Mouse (Mus musculus): ENCODE measurements at regions not wholly inside any gene's neighbourhood (a gene's known extent, or its start where the extent isn't known, plus 50 kb on each side); places are given as distances from the start of the nearest gene placed in this dataset.

GRCm38 (mm10) chr2:51566554-51567246 is 60.6 kb upstream of the Tas2r134 start:
- H3K27ac ChIP-seq = no peak overlapping the region
- TF ChIP-seq CTCF (IDR thresholded peaks at IDR 0.05; ENCODE audit: low read depth) = no peak
- no peaks in the 10 kb centered on the region for H3K9me3 ChIP-seq (ENCODE audit: low read length)
- no peak overlapping the region for H3K9ac ChIP-seq (replicated peaks; ENCODE audit: low read length)
- DNase-seq (ENCODE audit: low spot score) (no peak), ATAC-seq (no peak)
- no peaks in the 10 kb centered on the region for H3K4me1 ChIP-seq (ENCODE audit: insufficient read depth, low read length)
- H3K4me2 ChIP-seq (ENCODE audit: low read depth, low read length) = no peak overlapping the region
- H3K27me3 ChIP-seq (ENCODE audit: insufficient read depth, low read length) = no peaks in the 10 kb centered on the region
- 81% methylated on average over 7 of the region's 7 CpGs for WGBS
- no peak overlapping the region for H3K4me3 ChIP-seq (ENCODE audit: low read length)
- no peaks in the 10 kb centered on the region for H3K36me3 ChIP-seq (ENCODE audit: insufficient read depth, low read length)

- Histone ChIP-seq H3K36me3 (ENCODE audit: insufficient read depth, low read length) (no peaks in the 10 kb centered on the region), H3K4me1 (ENCODE audit: insufficient read depth, low read length) (no peaks in the 10 kb centered on the region), H3K4me3 (ENCODE audit: low read length) (no peak overlapping the region), H3K4me2 (ENCODE audit: low read depth, low read length) (no peak overlapping the region), H3K27ac (no peak overlapping the region), H3K9ac (replicated peaks; ENCODE audit: low read length) (no peak overlapping the region), H3K9me3 (ENCODE audit: low read length) (no peaks in the 10 kb centered on the region), H3K27me3 (ENCODE audit: insufficient read depth, low read length) (no peaks in the 10 kb centered on the region)
- no peak for TF ChIP-seq CTCF (IDR thresholded peaks at IDR 0.05; ENCODE audit: low read depth)
- WGBS = 54% methylated on average over 5 of the region's 5 CpGs
- no peak for ATAC-seq
- peak; percentile 30 for DNase-seq (ENCODE audit: low spot score)
These were observed 63.4 kb upstream of the Tas2r134 start for GRCm38 (mm10) chr2:51563881-51564280.

- H3K36me3 ChIP-seq (ENCODE audit: insufficient read depth, low read length) = no peaks in the 10 kb centered on the region
- no peak for ATAC-seq
- 75% methylated on average over 1 of the region's 1 CpGs for WGBS
- no peak overlapping the region for H3K9ac ChIP-seq (replicated peaks; ENCODE audit: low read length)
- no peak overlapping the region for H3K4me2 ChIP-seq (ENCODE audit: low read depth, low read length)
- no peaks in the 10 kb centered on the region for H3K4me1 ChIP-seq (ENCODE audit: insufficient read depth, low read length)
- no peak overlapping the region for H3K4me3 ChIP-seq (ENCODE audit: low read length)
- TF ChIP-seq CTCF (IDR thresholded peaks at IDR 0.05; ENCODE audit: low read depth) = no peak
- H3K27ac ChIP-seq = no peak overlapping the region
- H3K27me3 ChIP-seq (ENCODE audit: insufficient read depth, low read length) = no peaks in the 10 kb centered on the region
- no peaks in the 10 kb centered on the region for H3K9me3 ChIP-seq (ENCODE audit: low read length)
- no peak for DNase-seq (ENCODE audit: low spot score)
These were observed 64.1 kb upstream of the Tas2r134 start for GRCm38 (mm10) chr2:51563240-51563639.

- TF ChIP-seq CTCF (IDR thresholded peaks at IDR 0.05; ENCODE audit: low read depth) = no peak
- Histone ChIP-seq H3K4me3 (ENCODE audit: low read length) (no peak overlapping the region), H3K9me3 (ENCODE audit: low read length) (no peaks in the 10 kb centered on the region), H3K9ac (replicated peaks; ENCODE audit: low read length) (no peak overlapping the region), H3K4me2 (ENCODE audit: low read depth, low read length) (no peak overlapping the region), H3K36me3 (ENCODE audit: insufficient read depth, low read length) (no peaks in the 10 kb centered on the region), H3K27ac (no peak overlapping the region), H3K27me3 (ENCODE audit: insufficient read depth, low read length) (no peaks in the 10 kb centered on the region), H3K4me1 (ENCODE audit: insufficient read depth, low read length) (no peaks in the 10 kb centered on the region)
- 41% methylated on average over 7 of the region's 7 CpGs for WGBS
- DNase-seq (ENCODE audit: low spot score) (no peak), ATAC-seq (no peak)
These were observed 76.4 kb upstream of the Tas2r134 start for GRCm38 (mm10) chr2:51550863-51551262.

GRCm38 (mm10) chr2:51549125-51549524 is 78.2 kb upstream of the Tas2r134 start:
- Histone ChIP-seq H3K27me3 (ENCODE audit: insufficient read depth, low read length) (no peaks in the 10 kb centered on the region), H3K4me2 (ENCODE audit: low read depth, low read length) (no peak overlapping the region), H3K4me3 (ENCODE audit: low read length) (no peak overlapping the region), H3K27ac (no peak overlapping the region), H3K36me3 (ENCODE audit: insufficient read depth, low read length) (no peaks in the 10 kb centered on the region), H3K9me3 (ENCODE audit: low read length) (no peaks in the 10 kb centered on the region), H3K4me1 (ENCODE audit: insufficient read depth, low read length) (no peaks in the 10 kb centered on the region), H3K9ac (replicated peaks; ENCODE audit: low read length) (no peak overlapping the region)
- 95% methylated on average over 5 of the region's 5 CpGs for WGBS
- no peak for TF ChIP-seq CTCF (IDR thresholded peaks at IDR 0.05; ENCODE audit: low read depth)
- DNase-seq (ENCODE audit: low spot score) (no peak), ATAC-seq (no peak)

- Histone ChIP-seq H3K27me3 (ENCODE audit: insufficient read depth, low read length) (no peaks in the 10 kb centered on the region), H3K4me2 (ENCODE audit: low read depth, low read length) (no peak overlapping the region), H3K4me1 (ENCODE audit: insufficient read depth, low read length) (no peaks in the 10 kb centered on the region), H3K36me3 (ENCODE audit: insufficient read depth, low read length) (no peaks in the 10 kb centered on the region), H3K27ac (no peak overlapping the region), H3K9ac (replicated peaks; ENCODE audit: low read length) (no peak overlapping the region), H3K4me3 (ENCODE audit: low read length) (no peak overlapping the region), H3K9me3 (ENCODE audit: low read length) (no peaks in the 10 kb centered on the region)
- WGBS = 74% methylated on average over 3 of the region's 3 CpGs
- TF ChIP-seq CTCF (IDR thresholded peaks at IDR 0.05; ENCODE audit: low read depth) = no peak
- DNase-seq (ENCODE audit: low spot score) = no peak
- no peak for ATAC-seq
These were observed 81.1 kb upstream of the Tas2r134 start for GRCm38 (mm10) chr2:51546181-51546580.

- H3K27ac ChIP-seq = no peak overlapping the region
- no peaks in the 10 kb centered on the region for H3K9me3 ChIP-seq (ENCODE audit: low read length)
- no peak overlapping the region for H3K4me3 ChIP-seq (ENCODE audit: low read length)
- no peak for DNase-seq (ENCODE audit: low spot score)
- no peaks in the 10 kb centered on the region for H3K36me3 ChIP-seq (ENCODE audit: insufficient read depth, low read length)
- H3K9ac ChIP-seq (replicated peaks; ENCODE audit: low read length) = no peak overlapping the region
- 71% methylated on average over 1 of the region's 1 CpGs for WGBS
- H3K27me3 ChIP-seq (ENCODE audit: insufficient read depth, low read length) = no peaks in the 10 kb centered on the region
- H3K4me1 ChIP-seq (ENCODE audit: insufficient read depth, low read length) = no peaks in the 10 kb centered on the region
- no peak for TF ChIP-seq CTCF (IDR thresholded peaks at IDR 0.05; ENCODE audit: low read depth)
- ATAC-seq = no peak
- H3K4me2 ChIP-seq (ENCODE audit: low read depth, low read length) = no peak overlapping the region
These were observed 83.4 kb upstream of the Tas2r134 start for GRCm38 (mm10) chr2:51543949-51544348.
